Mouse (Mus musculus) forebrain, embryonic 10.5 days (tissue): ENCODE results near the gene Zbtb45. TPM values are rescaled to one million over a fixed set of nuclear protein-coding genes. Genes with fewer than 3 reads are reported as not detected.
A peak's percentile ranks its signal among the peaks of the same experiment; 100 is the strongest.

Experiments used
- DNase-seq: peaks from one replicate; pipeline ENCODE4 v3.0.0-alpha.2; 2017; ENCODE audit warnings: low spot score; ENCODE audit errors: extremely low spot score
- H3K27ac ChIP-seq: fragments of 300-500 bp; sonication (generic); 2 replicates; pipeline ENCODE4 v1.5.1; 2016; ENCODE audit warnings: mild to moderate bottlenecking
- H3K27me3 ChIP-seq: fragments of 300-500 bp; sonication (generic); 2 replicates; pipeline ENCODE4 v1.6.1; 2016; ENCODE audit warnings: mild to moderate bottlenecking; ENCODE audit not compliant: poor library complexity, severe bottlenecking
- H3K36me3 ChIP-seq: fragments of 300-500 bp; sonication (generic); replicated peaks from 2 replicates; pipeline ENCODE4 v1.6.1; 2016; ENCODE audit warnings: mild to moderate bottlenecking, moderate library complexity
- H3K4me1 ChIP-seq: fragments of 300-500 bp; sonication (generic); 2 replicates; pipeline ENCODE4 v1.6.1; 2016
- H3K4me3 ChIP-seq: fragments of 300-500 bp; sonication (generic); 2 replicates; pipeline ENCODE4 v1.5.1; 2016; ENCODE audit warnings: mild to moderate bottlenecking, moderate library complexity
- H3K9me3 ChIP-seq: fragments of 300-500 bp; sonication (generic); 2 replicates; pipeline ENCODE4 v1.6.1; 2016; ENCODE audit warnings: mild to moderate bottlenecking, moderate library complexity
- WGBS: fragments of 180-500 bp; shearing (Covaris S2); methylation state at CpG from one replicate; pipeline ENCODE4 v1.1.7; 2016; 5-methylcytosine and 5-hydroxymethylcytosine counted together
- polyA plus RNA-seq: library from polyadenylated mRNA; unstranded; fragments of >200 nt; fragmentation: Nextera tagmentation; extraction: Ambion mirVana; gene quantifications from 2 replicates; pipeline ENCODE4 v1.2.1, GENCODE M21; 2016

The Zbtb45 gene
- polyA plus RNA-seq, 1 experiment from 2014 or later = 29.7 TPM

- Histone ChIP-seq H3K4me3 (peak overlapping the region; percentile 68), H3K27me3 (peaks cover 27% of the 10 kb centered on the region), H3K36me3 (peaks cover 37% of the 10 kb centered on the region), H3K4me1 (peaks cover 33% of the 10 kb centered on the region), H3K27ac (no peak overlapping the region; the same call in 1 of the 2 replicates), H3K9me3 (no peaks in the 10 kb centered on the region; the same call in 1 of the 2 replicates)
- 39% methylated on average over 57 of the region's 57 CpGs for WGBS
- DNase-seq = no peak
Observed at GRCm38 (mm10) chr7:13007341-13008092, 2.3 kb downstream of the Zbtb45 start.

GRCm38 (mm10) chr7:13006531-13006930, 3.3 kb downstream of the Zbtb45 start:
- WGBS = 90% methylated on average over 10 of the region's 10 CpGs
- H3K27me3 ChIP-seq = peaks cover 27% of the 10 kb centered on the region
- no peak overlapping the region for H3K4me3 ChIP-seq
- H3K9me3 ChIP-seq = no peaks in the 10 kb centered on the region; the same call in 1 of the 2 replicates
- peaks cover 33% of the 10 kb centered on the region for H3K4me1 ChIP-seq
- no peak overlapping the region for H3K27ac ChIP-seq
- peaks cover 37% of the 10 kb centered on the region for H3K36me3 ChIP-seq
- DNase-seq = no peak

GRCm38 (mm10) chr7:13006011-13006410, 3.8 kb downstream of the Zbtb45 start:
- Histone ChIP-seq H3K4me3 (no peak overlapping the region), H3K27me3 (peaks cover 27% of the 10 kb centered on the region), H3K27ac (no peak overlapping the region), H3K9me3 (no peaks in the 10 kb centered on the region; the same call in 1 of the 2 replicates), H3K4me1 (peaks cover 33% of the 10 kb centered on the region), H3K36me3 (peaks cover 37% of the 10 kb centered on the region)
- no peak for DNase-seq
- WGBS = 86% methylated on average over 17 of the region's 17 CpGs

GRCm38 (mm10) chr7:13003380-13003779, 6.5 kb downstream of the Zbtb45 start:
- Histone ChIP-seq H3K27me3 (peaks cover 25% of the 10 kb centered on the region), H3K9me3 (no peaks in the 10 kb centered on the region; the same call in 1 of the 2 replicates), H3K36me3 (peaks cover 37% of the 10 kb centered on the region), H3K4me1 (peaks cover 17% of the 10 kb centered on the region), H3K27ac (no peak overlapping the region), H3K4me3 (no peak overlapping the region)
- WGBS = 78% methylated on average over 5 of the region's 5 CpGs
- no peak for DNase-seq

GRCm38 (mm10) chr7:13001584-13001983, 8.2 kb downstream of the Zbtb45 start:
- peaks cover 7% of the 10 kb centered on the region for H3K27me3 ChIP-seq
- no peak for DNase-seq
- H3K9me3 ChIP-seq = peaks cover 3% of the 10 kb centered on the region; the same call in 1 of the 2 replicates
- H3K4me3 ChIP-seq = no peak overlapping the region
- WGBS = 75% methylated on average over 1 of the region's 1 CpGs
- H3K4me1 ChIP-seq = no peaks in the 10 kb centered on the region
- peaks cover 20% of the 10 kb centered on the region for H3K36me3 ChIP-seq
- H3K27ac ChIP-seq = no peak overlapping the region

GRCm38 (mm10) chr7:12998851-12999250, 11.0 kb downstream of the Zbtb45 start, which contains the start of gene Trim28:
Gene Trim28 (plus strand): TSS chr7:12999114.
- no peaks in the 10 kb centered on the region for H3K4me1 ChIP-seq
- H3K4me3 ChIP-seq = no peak within 1 kb of the TSS
- H3K27ac ChIP-seq = no peak within 1 kb of the TSS
- 92% methylated on average over 3 of the region's 3 CpGs for WGBS
- no peak for DNase-seq
- no peaks in the 10 kb centered on the region for H3K27me3 ChIP-seq
- H3K9me3 ChIP-seq = peaks cover 3% of the 10 kb centered on the region; the same call in 1 of the 2 replicates
- no peaks in the 10 kb centered on the region for H3K36me3 ChIP-seq

GRCm38 (mm10) chr7:12998053-12998452, 11.8 kb downstream of the Zbtb45 start, which contains the start of gene Slc27a5:
Gene Slc27a5 (minus strand): TSS chr7:12998192.
- whole genome bisulfite sequencing = 85% methylated on average over 5 of the region's 5 CpGs
- DNase-seq = no peak
- Histone ChIP-seq H3K4me1 (no peaks in the 10 kb centered on the region), H3K4me3 (no peak within 1 kb of the TSS), H3K9me3 (peaks cover 3% of the 10 kb centered on the region; the same call in 1 of the 2 replicates), H3K27ac (no peak within 1 kb of the TSS), H3K36me3 (no peaks in the 10 kb centered on the region), H3K27me3 (no peaks in the 10 kb centered on the region)

- no peak overlapping the region for H3K4me3 ChIP-seq
- no peak overlapping the region for H3K27ac ChIP-seq
- H3K4me1 ChIP-seq = no peaks in the 10 kb centered on the region
- whole genome bisulfite sequencing = 67% methylated on average over 5 of the region's 5 CpGs
- no peak for DNase-seq
- no peaks in the 10 kb centered on the region for H3K36me3 ChIP-seq
- H3K9me3 ChIP-seq = peaks cover 3% of the 10 kb centered on the region; the same call in 1 of the 2 replicates
- H3K27me3 ChIP-seq = no peaks in the 10 kb centered on the region
Observed at GRCm38 (mm10) chr7:12997230-12997629, 12.6 kb downstream of the Zbtb45 start.

GRCm38 (mm10) chr7:12995862-12996261, 14.0 kb downstream of the Zbtb45 start:
- Histone ChIP-seq H3K4me3 (no peak overlapping the region), H3K4me1 (no peaks in the 10 kb centered on the region), H3K36me3 (no peaks in the 10 kb centered on the region), H3K27me3 (no peaks in the 10 kb centered on the region), H3K9me3 (peaks cover 3% of the 10 kb centered on the region; the same call in 1 of the 2 replicates), H3K27ac (no peak overlapping the region)
- no peak for DNase-seq

GRCm38 (mm10) chr7:12993148-12993547, 16.7 kb downstream of the Zbtb45 start:
- Histone ChIP-seq H3K27me3 (no peaks in the 10 kb centered on the region), H3K4me1 (no peaks in the 10 kb centered on the region), H3K27ac (no peak overlapping the region), H3K36me3 (no peaks in the 10 kb centered on the region), H3K4me3 (no peak overlapping the region), H3K9me3 (peaks cover 3% of the 10 kb centered on the region; the same call in 1 of the 2 replicates)
- 90% methylated on average over 10 of the region's 10 CpGs for WGBS
- DNase-seq = no peak

GRCm38 (mm10) chr7:12992222-12992621, 17.6 kb downstream of the Zbtb45 start:
- Histone ChIP-seq H3K27me3 (no peaks in the 10 kb centered on the region), H3K4me3 (no peak overlapping the region), H3K4me1 (no peaks in the 10 kb centered on the region), H3K9me3 (no peaks in the 10 kb centered on the region), H3K36me3 (no peaks in the 10 kb centered on the region), H3K27ac (no peak overlapping the region)
- no peak for DNase-seq
- WGBS = 11% methylated on average over 3 of the region's 3 CpGs

- no peaks in the 10 kb centered on the region for H3K9me3 ChIP-seq
- WGBS = 86% methylated on average over 8 of the region's 8 CpGs
- no peak overlapping the region for H3K27ac ChIP-seq
- no peak overlapping the region for H3K4me3 ChIP-seq
- peaks cover 3% of the 10 kb centered on the region for H3K36me3 ChIP-seq
- H3K27me3 ChIP-seq = no peaks in the 10 kb centered on the region
- no peak for DNase-seq
- H3K4me1 ChIP-seq = no peaks in the 10 kb centered on the region
Observed at GRCm38 (mm10) chr7:12987409-12988189, 22.2 kb downstream of the Zbtb45 start.

GRCm38 (mm10) chr7:12986906-12987305, 22.9 kb downstream of the Zbtb45 start:
- no peak overlapping the region for H3K4me3 ChIP-seq
- no peak for DNase-seq
- H3K4me1 ChIP-seq = no peaks in the 10 kb centered on the region
- 88% methylated on average over 8 of the region's 8 CpGs for WGBS
- peaks cover 9% of the 10 kb centered on the region for H3K36me3 ChIP-seq
- no peaks in the 10 kb centered on the region for H3K27me3 ChIP-seq
- no peak overlapping the region for H3K27ac ChIP-seq
- H3K9me3 ChIP-seq = no peaks in the 10 kb centered on the region
